Mouse (Mus musculus) urinary bladder, adult 18-20 months (tissue): Measurements from ENCODE around the gene Cdk5r2.

ENCODE experiments used
- DNase-seq, 2 experiments: peaks; one replicate each; pipeline ENCODE4 v3.0.0; 2022; ENCODE audit warnings: low spot score in 2 of 2, mixed read lengths in 2 of 2

Cdk5r2 gene

GRCm38 (mm10) chr1:74891513-74891912, 36.8 kb downstream of the Cdk5r2 start:
- DNase-seq = no peak

- no peak for DNase-seq
These were observed 37.8 kb downstream of the Cdk5r2 start for GRCm38 (mm10) chr1:74892351-74893133.

GRCm38 (mm10) chr1:74893134-74893855, 38.6 kb downstream of the Cdk5r2 start, which contains the start of gene Cryba2:
Gene Cryba2 (minus strand): TSS chr1:74893143.
- DNase-seq = peak in 1 of 2 experiments; percentile 56

- DNase-seq = peak in 1 of 2 experiments; percentile 24
These were observed 40.2 kb downstream of the Cdk5r2 start for GRCm38 (mm10) chr1:74894966-74895365.

- DNase-seq = no peak
These were observed 43.2 kb downstream of the Cdk5r2 start for GRCm38 (mm10) chr1:74897976-74898375.

GRCm38 (mm10) chr1:74898656-74899431, 44.1 kb downstream of the Cdk5r2 start:
- DNase-seq = no peak

- DNase-seq = peak; percentile 58 to 74
These were observed 45.9 kb downstream of the Cdk5r2 start for GRCm38 (mm10) chr1:74900341-74901285.

GRCm38 (mm10) chr1:74901686-74902085, 47.0 kb downstream of the Cdk5r2 start:
- peak in 1 of 2 experiments; percentile 33 for DNase-seq

- DNase-seq = no peak
These were observed 47.5 kb downstream of the Cdk5r2 start for GRCm38 (mm10) chr1:74902191-74902590.
